Mouse (Mus musculus) heart, postnatal 0 days (tissue): ENCODE data around the gene Mmp28. TPM values are rescaled to one million over a fixed set of nuclear protein-coding genes. Genes with fewer than 3 reads are reported as not detected.

Experiments
- ATAC-seq: fragments of 200-750 bp; cut with Nextera tagmentation; 2 replicates; pipeline ENCODE4 v1.8.0; 2017; ENCODE audit warnings: low read depth, moderate number of reproducible peaks, moderate library complexity; ENCODE audit not compliant: insufficient read depth
- DNase-seq: peaks from one replicate; pipeline ENCODE4 v3.0.0-alpha.2; 2016; ENCODE audit warnings: low spot score
- H3K27ac ChIP-seq: fragments of 300-500 bp; sonication (generic); 2 replicates; pipeline ENCODE4 v1.5.1; 2014; ENCODE audit warnings: low read depth, mild to moderate bottlenecking
- H3K27me3 ChIP-seq: fragments of 300-500 bp; sonication (generic); 2 replicates; pipeline ENCODE4 v1.6.1; 2014; ENCODE audit warnings: low read length, mixed read lengths; ENCODE audit not compliant: control insufficient read depth, insufficient read depth
- H3K36me3 ChIP-seq: fragments of 300-500 bp; sonication (generic); replicated peaks from 2 replicates; pipeline ENCODE4 v1.6.1; 2014; ENCODE audit warnings: low read length, mixed read lengths; ENCODE audit not compliant: control insufficient read depth, insufficient read depth
- H3K4me1 ChIP-seq: fragments of 300-500 bp; sonication (generic); 2 replicates; pipeline ENCODE4 v1.6.1; 2014; ENCODE audit warnings: antibody characterized with exemption; ENCODE audit not compliant: control insufficient read depth, insufficient read depth
- H3K4me2 ChIP-seq: fragments of 300-500 bp; sonication (generic); 2 replicates; pipeline ENCODE4 v1.6.1; 2014; ENCODE audit warnings: low read depth, mild to moderate bottlenecking, low read length, moderate library complexity
- H3K4me3 ChIP-seq: fragments of 300-500 bp; sonication (generic); 2 replicates; pipeline ENCODE4 v1.5.1; 2014; ENCODE audit warnings: low read depth, low read length
- H3K9ac ChIP-seq: fragments of 300-500 bp; sonication (generic); replicated peaks from 2 replicates; pipeline ENCODE4 v1.6.1; 2014; ENCODE audit warnings: low read depth, low read length, mixed read lengths
- H3K9me3 ChIP-seq: fragments of 300-500 bp; sonication (generic); replicated peaks from 2 replicates; pipeline ENCODE4 v1.6.1; 2016; ENCODE audit warnings: low read length; ENCODE audit not compliant: control insufficient read depth
- CTCF ChIP-seq: IDR thresholded peaks from 2 replicates; pipeline ENCODE4 v1.5.1; 2016; ENCODE audit warnings: antibody characterized with exemption, control low read depth, low read depth
- EP300 ChIP-seq: IDR thresholded peaks from 2 replicates; pipeline ENCODE4 v1.6.1; 2016; ENCODE audit warnings: antibody characterized with exemption, low read depth
- WGBS: fragments of 180-500 bp; shearing (Covaris S2); extraction: QIAGEN DNeasy Blood & Tissue Kit; methylation state at CpG from one replicate; pipeline ENCODE4 v1.1.7; 2014; 5-methylcytosine and 5-hydroxymethylcytosine counted together
- polyA plus RNA-seq: library from polyadenylated mRNA; unstranded; fragments of >200 nt; fragmentation: Nextera tagmentation; extraction: Ambion mirVana; gene quantifications from 2 replicates; pipeline ENCODE4 v1.2.1, GENCODE M21; 2015
- total RNA-seq: library from RNA; depleted of rRNA; stranded (reverse); fragments of >200 nt; gene quantifications from 2 replicates; pipeline ENCODE4 v1.2.3, GENCODE M21; 2014; ENCODE audit warnings: low replicate concordance

Gene Mmp28
- total and polyA plus RNA-seq, 2 experiments from 2014 or later = 3.7 to 24.7 TPM

GRCm38 (mm10) chr11:83429355-83429754 lies 33.5 kb downstream of the Mmp28 start, which contains the start of gene Gas2l2:
Gas2l2 (minus strand) TSS chr11:83429455.
- Histone ChIP-seq H3K4me3 (no peak within 1 kb of the TSS), H3K9ac (no peak within 1 kb of the TSS), H3K4me2 (no peak within 1 kb of the TSS), H3K27me3 (peaks cover 7% of the 10 kb centered on the region), H3K4me1 (peaks cover 8% of the 10 kb centered on the region), H3K27ac (no peak within 1 kb of the TSS), H3K9me3 (no peaks in the 10 kb centered on the region), H3K36me3 (no peaks in the 10 kb centered on the region)
- no peak for DNase-seq
- WGBS = 59% methylated on average over 5 of the region's 5 CpGs
- ATAC-seq = no peak
- TF ChIP-seq CTCF (no peak), EP300 (no peak)

DNA sequence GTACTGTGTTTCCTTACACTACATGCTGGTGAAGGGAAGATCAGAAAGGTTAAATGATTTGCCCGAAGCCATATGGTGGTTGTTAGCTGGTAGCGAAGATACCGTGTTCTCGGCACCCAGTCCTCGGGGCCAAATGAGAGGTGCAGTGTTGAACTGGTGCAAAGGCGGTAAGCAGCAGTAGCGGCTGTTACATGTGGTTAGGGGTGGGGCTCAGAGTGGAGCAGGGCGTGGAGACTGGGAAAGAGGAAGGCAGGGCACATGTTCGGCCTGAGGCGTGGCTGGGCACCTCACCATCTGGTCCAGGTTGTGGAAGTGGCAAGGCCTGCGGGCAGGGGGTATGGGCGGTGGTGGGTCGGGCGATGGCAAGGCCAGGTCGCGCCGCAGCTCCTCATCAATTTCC lies 35.9 kb downstream of the Mmp28 start:
- Histone ChIP-seq H3K27me3 (peaks cover 8% of the 10 kb centered on the region), H3K4me2 (peak overlapping the region; percentile 32), H3K9me3 (no peaks in the 10 kb centered on the region), H3K9ac (no peak overlapping the region), H3K27ac (no peak overlapping the region), H3K36me3 (no peaks in the 10 kb centered on the region), H3K4me3 (no peak overlapping the region), H3K4me1 (peaks cover 2% of the 10 kb centered on the region)
- WGBS = 26% methylated on average over 17 of the region's 17 CpGs
- no peak for TF ChIP-seq EP300
- TF ChIP-seq CTCF = no peak
- DNase-seq (peak; percentile 2), ATAC-seq (no peak; the same call in 1 of the 2 replicates)

DNA sequence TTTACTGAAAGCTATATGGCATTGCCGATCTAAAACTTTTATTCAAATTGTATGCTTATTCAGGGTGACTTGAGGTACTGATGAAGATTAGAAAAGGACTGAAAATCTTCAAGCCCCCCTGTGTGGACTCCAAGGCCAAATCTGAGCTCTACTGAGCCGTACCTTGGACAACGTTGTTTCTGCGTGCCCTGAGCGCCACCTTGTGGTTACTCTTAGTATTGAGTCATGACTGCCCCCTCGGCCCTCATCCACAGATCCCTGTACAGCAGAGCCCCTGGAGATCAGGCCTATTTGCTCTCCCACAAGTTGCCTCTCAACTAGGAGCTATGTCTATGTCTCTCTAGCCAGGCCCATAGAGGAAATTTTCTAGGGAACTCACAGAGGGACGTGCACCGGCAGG lies 38.2 kb downstream of the Mmp28 start:
- Histone ChIP-seq H3K4me1 (no peaks in the 10 kb centered on the region), H3K4me3 (no peak overlapping the region), H3K27me3 (peaks cover 26% of the 10 kb centered on the region), H3K4me2 (no peak overlapping the region), H3K36me3 (no peaks in the 10 kb centered on the region), H3K9ac (no peak overlapping the region), H3K27ac (no peak overlapping the region), H3K9me3 (no peaks in the 10 kb centered on the region)
- no peak for ATAC-seq
- TF ChIP-seq CTCF = peak; percentile 94
- no peak for TF ChIP-seq EP300
- WGBS = 3% methylated on average over 8 of the region's 8 CpGs
- DNase-seq = no peak

DNA sequence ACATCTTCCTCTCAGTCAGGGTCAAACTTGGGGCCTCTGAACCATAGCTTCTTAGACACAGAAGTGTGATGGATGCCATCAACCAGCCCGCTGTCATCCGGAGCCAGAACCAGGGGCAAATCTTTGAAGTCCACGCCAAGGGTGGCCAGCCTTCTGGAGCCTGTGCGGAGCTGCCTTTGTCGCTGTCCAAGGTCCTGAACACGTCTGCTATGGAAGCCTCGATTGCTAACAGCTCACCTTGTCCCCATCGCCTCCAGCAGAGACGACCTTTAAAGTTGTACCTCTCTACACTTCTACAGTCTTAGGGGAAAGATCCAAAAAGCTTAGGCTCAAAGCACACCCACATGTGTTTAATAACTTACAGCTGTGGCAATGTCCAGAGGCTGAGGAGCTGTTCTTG lies 41.6 kb downstream of the Mmp28 start:
- WGBS = under 1% methylated on average over 9 of the region's 9 CpGs
- Histone ChIP-seq H3K9ac (no peak overlapping the region), H3K4me3 (no peak overlapping the region), H3K9me3 (no peaks in the 10 kb centered on the region), H3K4me2 (no peak overlapping the region), H3K36me3 (no peaks in the 10 kb centered on the region), H3K27me3 (peaks cover 34% of the 10 kb centered on the region), H3K4me1 (no peaks in the 10 kb centered on the region), H3K27ac (no peak overlapping the region)
- ATAC-seq (peak; percentile 28; the same call in 1 of the 2 replicates), DNase-seq (peak; percentile 71)
- TF ChIP-seq CTCF (no peak), EP300 (no peak)

DNA sequence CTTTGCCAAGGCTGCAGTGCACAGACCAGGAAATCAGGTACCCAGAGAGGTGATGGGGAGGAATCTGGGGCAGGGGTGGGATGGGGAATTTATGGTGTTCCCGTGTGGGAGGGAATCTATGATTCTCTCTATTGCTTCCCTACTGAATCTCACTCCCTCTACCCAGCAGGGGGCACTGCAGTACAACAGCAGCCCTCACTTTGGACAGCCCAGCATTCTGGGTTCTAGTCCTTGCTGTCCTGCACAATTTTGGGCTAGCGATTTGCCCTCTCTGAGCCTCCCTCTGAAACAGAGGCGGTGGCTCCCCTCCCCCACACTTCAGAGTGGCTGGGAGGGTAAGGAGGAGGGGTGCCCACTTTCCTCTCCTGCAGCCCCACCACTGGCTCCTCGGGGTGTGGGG lies 42.5 kb downstream of the Mmp28 start:
- Histone ChIP-seq H3K9ac (no peak overlapping the region), H3K36me3 (no peaks in the 10 kb centered on the region), H3K9me3 (no peaks in the 10 kb centered on the region), H3K4me2 (no peak overlapping the region), H3K4me3 (no peak overlapping the region), H3K27ac (no peak overlapping the region), H3K27me3 (peaks cover 34% of the 10 kb centered on the region), H3K4me1 (no peaks in the 10 kb centered on the region)
- DNase-seq = no peak
- ATAC-seq = no peak
- WGBS = 31% methylated on average over 4 of the region's 4 CpGs
- TF ChIP-seq CTCF (peak; percentile 28; the same call in 1 of the 2 replicates), EP300 (no peak)

- peaks cover 34% of the 10 kb centered on the region for H3K27me3 ChIP-seq
- WGBS = 8% methylated on average over 38 of the region's 38 CpGs
- H3K27ac ChIP-seq = no peak overlapping the region
- H3K4me1 ChIP-seq = no peaks in the 10 kb centered on the region
- H3K9ac ChIP-seq = no peak overlapping the region
- H3K4me2 ChIP-seq = peak overlapping the region; percentile 36
- peak; percentile 53 for ATAC-seq
- no peaks in the 10 kb centered on the region for H3K9me3 ChIP-seq
- H3K36me3 ChIP-seq = no peaks in the 10 kb centered on the region
- H3K4me3 ChIP-seq = no peak overlapping the region
- DNase-seq = no peak
- TF ChIP-seq EP300 = no peak
- peak; percentile 40 for TF ChIP-seq CTCF
These were observed 44.3 kb downstream of the Mmp28 start for GRCm38 (mm10) chr11:83418566-83418965.
